Mouse (Mus musculus): ENCODE data around the gene Ccdc93. TPM values are rescaled to one million over a fixed set of nuclear protein-coding genes. Genes with fewer than 3 reads are reported as not detected.

Ccdc93 gene
- total RNA-seq, 2 experiments from 2014 or later, result 1.9 to 6.3 TPM

DNA sequence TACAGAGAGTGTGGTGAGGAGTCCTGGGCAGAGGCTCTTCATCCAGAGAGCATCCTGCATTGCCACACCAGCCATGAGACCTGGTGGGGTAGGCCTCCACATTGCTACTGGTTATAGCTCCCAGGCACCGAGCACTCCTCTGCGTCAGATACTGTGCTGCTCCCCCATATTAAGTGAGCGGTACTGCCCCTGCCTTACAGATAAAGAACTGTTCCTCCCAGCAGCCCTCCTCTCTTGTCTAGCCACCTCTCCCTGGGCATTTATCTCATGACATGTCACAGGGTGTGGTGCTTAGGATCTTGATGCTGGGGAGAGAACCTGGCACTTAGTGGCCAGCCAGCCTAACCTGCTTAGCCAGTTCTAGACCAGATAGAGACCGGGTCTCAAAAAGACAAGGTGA lies 66.2 kb downstream of the Ccdc93 start:
- peak; percentile 46; the same call in 1 of the 2 replicates for ATAC-seq (replicated peaks; ENCODE audit: low FRiP score, poor library complexity, severe bottlenecking)

DNA sequence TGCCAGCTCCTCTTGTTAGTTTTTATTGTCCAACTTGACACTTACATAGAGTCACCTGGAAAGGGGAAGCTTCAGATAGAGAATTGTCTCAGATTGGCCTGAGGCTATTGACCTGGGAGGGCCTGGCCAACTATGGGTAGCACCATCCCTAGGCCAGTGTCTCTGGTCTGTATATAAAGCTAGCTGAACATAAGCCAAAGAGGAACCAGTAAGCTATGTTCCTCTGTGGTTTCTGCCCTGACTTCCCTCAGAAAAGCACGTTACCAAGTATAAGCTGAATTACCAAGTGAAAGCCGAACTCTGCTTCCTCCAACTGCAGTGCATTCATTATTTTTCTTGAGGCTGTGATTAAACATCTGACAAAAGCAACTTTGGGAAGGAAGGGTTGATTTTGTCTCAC lies 77.9 kb downstream of the Ccdc93 start:
- no peak for ATAC-seq (replicated peaks; ENCODE audit: low FRiP score, poor library complexity, severe bottlenecking)

DNA sequence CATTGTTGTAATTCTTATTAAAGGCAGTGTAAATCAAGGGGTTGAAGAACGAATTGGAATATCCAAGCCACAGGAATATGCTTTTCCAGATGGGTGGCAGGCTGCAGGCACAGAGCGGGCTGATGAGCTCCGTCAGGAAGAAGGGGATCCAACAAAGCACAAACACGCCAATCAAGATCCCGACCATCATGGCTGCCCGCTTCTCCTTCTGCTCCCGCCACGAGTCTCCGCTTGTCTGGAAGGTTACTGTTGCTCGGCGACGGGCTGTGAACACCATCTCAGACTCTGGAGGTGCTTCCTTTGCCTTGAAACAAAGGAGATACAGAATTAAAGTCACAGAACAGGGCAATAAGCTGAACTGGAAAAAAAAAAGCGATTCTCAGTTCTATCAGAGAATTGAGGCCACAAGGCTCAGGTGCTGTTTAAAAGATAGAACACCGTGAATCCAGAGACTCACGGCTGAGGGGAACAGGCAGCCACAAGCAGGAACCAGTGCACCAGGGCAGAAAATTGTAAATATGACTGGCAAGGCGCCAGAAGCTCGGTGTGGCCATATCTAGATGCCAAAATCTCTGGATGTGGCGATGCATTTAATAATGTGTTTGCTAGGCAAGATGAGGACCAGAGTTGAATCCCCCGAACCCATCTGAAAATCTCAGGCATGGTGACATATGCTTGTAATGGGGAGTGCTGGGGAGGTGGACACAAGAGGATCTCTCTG lies 79.7 kb downstream of the Ccdc93 start:
- ATAC-seq (replicated peaks; ENCODE audit: low FRiP score, poor library complexity, severe bottlenecking), result no peak

DNA sequence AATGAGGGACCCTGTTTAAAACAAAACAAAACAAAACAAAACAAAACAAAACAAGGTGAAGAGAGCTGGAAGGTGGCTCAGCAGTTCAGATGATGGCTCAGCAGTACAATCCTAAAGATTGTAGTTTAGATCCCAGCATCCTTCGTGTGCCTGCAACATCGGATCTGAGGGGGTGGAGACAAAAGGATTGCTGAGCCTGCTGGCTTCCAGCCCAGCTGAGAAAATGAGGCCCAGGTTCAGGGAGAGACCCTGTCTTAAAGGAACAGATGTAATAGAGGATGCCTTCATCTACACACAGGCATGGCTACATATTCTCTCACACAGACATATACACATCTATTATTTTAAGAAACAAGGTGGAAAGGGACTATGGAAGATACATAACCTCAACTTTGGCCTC lies 80.3 kb downstream of the Ccdc93 start:
- no peak for ATAC-seq (replicated peaks; ENCODE audit: low FRiP score, poor library complexity, severe bottlenecking)

DNA sequence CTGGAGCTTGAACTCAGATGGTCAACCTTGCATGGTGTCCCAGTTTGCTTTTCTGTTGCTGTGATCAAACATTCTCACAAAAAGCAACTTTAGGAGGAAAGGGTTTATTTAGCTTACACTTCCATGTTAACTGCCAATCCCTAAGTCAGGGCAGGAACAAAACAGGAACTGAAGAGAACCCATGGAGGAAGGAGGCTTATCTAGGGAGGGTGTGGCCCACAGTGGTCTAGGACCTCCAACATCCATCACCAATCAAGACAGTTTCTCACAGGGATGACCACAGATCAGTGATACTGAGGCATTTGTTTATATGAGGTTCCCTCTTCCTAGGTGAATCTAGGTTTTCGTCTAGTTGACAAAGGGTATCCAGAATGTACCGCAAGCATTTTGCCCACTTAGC lies 81.1 kb downstream of the Ccdc93 start:
- ATAC-seq (replicated peaks; ENCODE audit: low FRiP score, poor library complexity, severe bottlenecking), result no peak

DNA sequence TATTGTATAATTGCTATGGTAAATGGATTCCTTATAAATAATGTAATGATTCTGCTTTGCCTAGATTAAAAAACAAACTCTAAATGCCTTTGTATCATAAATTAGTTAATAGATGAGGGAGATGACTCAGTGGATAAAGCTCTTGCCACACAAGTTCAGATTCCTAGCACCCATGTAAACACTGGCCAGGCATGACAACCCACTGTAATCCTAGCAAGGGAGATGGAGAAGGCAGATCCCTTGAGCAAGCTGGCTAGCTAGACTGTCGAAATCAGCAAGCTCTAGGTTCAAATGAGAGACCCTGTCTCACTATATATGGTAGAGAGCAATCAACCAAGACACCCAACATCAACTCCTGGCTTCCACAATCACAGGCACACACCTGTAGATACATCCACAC lies 87.8 kb downstream of the Ccdc93 start:
- no peak for ATAC-seq (replicated peaks; ENCODE audit: low FRiP score, poor library complexity, severe bottlenecking)

DNA sequence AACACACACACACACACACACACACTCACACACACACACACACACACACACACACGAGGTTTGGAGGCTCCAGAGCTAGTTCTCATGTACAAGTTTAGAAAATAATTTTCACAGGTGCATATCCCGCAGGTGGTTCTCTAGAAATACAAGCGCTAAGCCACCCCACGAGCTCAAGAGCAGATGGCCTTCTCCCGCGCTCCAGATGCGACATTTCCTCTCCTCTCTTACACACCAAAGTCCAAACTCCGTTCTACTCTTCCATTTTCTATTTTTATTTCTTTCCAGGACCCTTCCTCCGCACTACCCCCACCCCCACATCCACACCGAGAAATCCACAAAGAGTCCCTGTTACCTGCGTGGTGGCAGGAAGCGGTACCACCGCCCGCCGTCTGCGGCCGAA lies 96.2 kb downstream of the Ccdc93 start:
- no peak for ATAC-seq (replicated peaks; ENCODE audit: low FRiP score, poor library complexity, severe bottlenecking)

DNA sequence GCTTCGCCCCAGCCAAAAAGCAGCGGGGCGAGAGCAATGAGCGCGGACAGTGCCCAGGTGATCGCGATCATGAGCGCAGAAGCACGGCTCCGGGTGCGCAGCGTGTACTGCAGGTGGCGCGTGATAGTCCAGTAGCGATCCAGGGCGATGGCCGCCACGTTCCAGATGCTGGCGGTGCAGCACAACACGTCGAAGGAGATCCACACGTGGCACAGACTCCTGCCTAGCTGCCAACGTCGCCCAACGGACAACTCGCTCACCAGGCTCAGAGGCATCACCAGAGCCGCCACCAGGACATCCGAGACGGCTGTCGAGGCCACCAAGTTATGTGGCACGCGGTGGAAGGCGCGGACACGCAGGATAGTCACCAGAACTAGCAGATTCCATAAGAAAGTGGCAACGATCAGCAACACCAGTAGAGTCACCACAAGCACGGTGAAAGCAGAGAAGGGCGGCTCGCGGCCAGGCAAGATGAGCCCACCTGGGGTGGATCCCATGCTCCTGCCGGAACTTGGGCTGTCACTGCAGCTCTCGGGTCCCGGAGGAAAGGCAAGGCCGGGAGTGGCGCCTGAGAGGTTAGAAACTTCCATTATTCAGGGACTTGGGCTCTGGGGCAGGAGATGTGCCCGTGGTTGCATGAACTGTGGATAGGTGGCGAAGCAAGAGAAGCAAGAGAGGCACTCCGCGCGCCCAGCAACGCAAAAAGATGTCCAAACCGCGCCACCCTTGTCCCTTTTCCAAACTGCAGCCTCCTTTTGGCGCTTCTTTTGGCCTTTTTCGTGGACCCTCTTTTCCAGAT lies 97.0 kb downstream of the Ccdc93 start:
- ATAC-seq (replicated peaks; ENCODE audit: low FRiP score, poor library complexity, severe bottlenecking), result no peak

DNA sequence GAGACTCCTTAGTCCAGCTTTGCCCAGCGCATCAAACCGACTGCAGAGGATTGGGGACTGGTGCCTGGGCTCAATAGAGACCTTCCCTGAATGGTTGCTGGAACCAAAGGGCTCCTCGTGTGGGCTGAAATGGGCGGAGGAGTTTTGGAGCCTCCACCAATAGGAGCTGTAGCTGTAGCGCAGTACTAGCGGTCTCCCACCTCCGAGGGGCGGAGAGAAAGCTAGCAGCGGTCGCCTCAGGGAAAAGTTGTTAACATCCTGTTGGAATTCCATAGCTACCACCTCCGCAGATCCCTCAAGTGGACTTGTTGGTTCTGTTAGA lies 97.5 kb downstream of the Ccdc93 start, which contains the start of gene Htr5b:
Gene Htr5b, minus strand, starts transcription at position 67 of the 322 bp plus-strand sequence.
- ATAC-seq (replicated peaks; ENCODE audit: low FRiP score, poor library complexity, severe bottlenecking), result no peak

DNA sequence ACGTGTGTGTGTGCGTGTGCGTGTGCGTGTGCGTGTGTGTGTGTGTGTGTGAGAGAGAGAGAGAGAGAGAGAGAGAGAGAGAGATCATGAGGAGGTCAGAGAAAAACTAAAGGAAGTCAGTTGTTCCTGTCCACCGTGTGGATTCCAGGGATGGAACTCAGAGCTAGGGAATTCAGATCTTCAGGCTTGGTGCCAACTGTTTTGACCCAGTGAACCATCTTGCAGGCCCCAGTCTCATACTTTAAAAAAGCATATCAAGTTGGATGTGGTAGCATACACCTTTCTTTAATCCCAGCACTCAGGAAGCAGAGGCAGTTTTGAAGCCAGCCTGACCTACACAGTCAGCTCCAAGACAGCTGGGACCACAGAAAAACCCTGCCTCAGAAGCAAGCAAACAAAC lies 98.4 kb downstream of the Ccdc93 start:
- ATAC-seq (replicated peaks; ENCODE audit: low FRiP score, poor library complexity, severe bottlenecking), result no peak

DNA sequence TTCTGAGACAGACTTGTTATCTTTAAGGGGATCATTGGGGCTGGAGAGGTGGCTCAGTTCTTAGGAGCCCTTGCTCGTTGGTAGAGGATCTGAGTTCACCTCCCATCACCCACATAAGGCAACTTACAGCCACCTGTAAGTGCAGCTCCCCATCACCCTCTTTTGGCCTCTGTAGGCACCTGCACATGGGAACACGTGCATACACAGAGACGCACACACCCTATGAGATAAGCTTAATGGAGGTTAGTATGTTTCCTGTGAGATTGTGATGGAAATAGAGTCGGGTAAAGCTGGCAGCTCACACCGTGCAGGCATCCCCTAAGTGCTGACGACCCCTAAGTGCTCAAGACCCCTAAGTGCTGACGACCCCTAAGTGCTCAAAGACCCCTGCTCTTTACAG lies 100.6 kb downstream of the Ccdc93 start:
- no peak for ATAC-seq (replicated peaks; ENCODE audit: low FRiP score, poor library complexity, severe bottlenecking)

DNA sequence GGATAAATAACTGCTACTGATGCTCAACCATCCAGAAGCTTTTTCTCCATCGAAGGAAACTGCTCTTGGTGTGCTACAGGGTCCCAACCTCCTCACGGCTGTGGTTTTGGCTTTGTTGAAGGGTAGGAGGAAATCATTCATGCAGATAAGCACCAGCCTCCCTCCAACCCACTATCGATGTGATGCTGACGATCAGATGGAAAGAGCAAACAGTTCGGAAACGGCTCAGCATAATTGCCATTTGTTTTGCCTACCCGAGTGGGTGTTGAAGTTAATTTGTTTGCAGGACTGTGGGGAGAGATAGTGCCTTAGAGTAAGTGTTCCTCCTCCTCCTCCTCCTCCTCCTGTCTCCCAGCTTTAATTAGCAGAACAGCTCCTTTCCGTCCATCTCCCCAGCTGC lies 109.5 kb downstream of the Ccdc93 start:
- no peak for ATAC-seq (replicated peaks; ENCODE audit: low FRiP score, poor library complexity, severe bottlenecking)

DNA sequence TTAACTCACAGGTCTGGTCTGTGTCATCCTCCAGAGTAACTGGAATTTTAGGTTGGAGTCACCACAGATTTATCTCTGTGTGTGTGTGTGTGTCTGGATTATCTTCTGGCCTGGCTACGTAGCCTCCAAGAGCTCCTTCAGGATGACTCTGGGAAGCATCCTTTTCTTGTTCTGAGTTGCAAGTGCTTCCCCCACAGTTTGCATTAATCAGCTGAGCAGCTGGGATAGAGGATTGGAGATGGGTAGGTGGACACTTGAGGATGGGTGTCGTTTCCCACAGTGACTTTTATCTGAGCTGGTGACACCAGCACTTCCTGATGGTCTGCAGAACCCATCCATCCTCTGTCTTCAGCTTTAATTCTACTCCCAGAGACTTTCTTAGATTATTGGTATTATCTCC lies 116.0 kb downstream of the Ccdc93 start:
- no peak for ATAC-seq (replicated peaks; ENCODE audit: low FRiP score, poor library complexity, severe bottlenecking)

DNA sequence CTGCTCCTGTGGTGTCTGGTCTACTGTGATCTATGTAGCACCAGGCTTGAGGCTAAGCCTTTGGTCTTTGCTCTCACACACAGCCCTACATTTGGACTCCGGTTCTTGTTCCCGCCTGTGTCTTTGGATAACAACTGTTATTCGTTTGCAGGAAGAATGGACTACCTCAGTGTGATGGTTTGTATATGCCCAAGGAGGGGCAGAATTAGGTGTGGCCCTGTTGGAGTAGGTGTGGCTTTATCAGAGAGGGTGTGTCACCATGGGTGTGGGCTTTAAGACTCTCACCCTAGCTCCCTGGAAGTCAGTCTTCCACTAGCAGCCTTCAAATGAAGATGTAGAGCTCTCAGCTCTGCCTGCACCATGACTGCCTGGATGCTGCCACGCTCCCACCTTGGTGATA lies 117.8 kb downstream of the Ccdc93 start:
- no peak for ATAC-seq (replicated peaks; ENCODE audit: low FRiP score, poor library complexity, severe bottlenecking)

DNA sequence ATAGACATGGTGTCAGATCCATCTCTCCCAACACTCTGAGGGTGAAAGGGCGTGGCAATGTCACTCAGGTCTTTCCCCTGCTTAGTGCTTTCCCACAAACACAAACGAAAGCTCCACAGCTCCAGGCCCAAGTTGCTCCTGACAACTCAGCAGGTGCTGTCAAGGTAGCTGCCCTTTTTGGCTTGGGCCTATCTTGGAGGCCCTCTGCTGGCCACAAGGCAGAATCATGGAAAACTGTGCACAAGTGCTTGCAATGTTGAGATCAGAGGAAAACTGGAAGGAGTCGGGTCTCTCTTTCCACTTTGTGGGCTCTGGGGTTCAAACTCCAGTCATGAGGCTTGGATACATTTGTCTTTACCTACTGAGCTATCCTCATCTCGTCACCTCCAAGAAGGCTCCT lies 118.6 kb downstream of the Ccdc93 start:
- no peak for ATAC-seq (replicated peaks; ENCODE audit: low FRiP score, poor library complexity, severe bottlenecking)

DNA sequence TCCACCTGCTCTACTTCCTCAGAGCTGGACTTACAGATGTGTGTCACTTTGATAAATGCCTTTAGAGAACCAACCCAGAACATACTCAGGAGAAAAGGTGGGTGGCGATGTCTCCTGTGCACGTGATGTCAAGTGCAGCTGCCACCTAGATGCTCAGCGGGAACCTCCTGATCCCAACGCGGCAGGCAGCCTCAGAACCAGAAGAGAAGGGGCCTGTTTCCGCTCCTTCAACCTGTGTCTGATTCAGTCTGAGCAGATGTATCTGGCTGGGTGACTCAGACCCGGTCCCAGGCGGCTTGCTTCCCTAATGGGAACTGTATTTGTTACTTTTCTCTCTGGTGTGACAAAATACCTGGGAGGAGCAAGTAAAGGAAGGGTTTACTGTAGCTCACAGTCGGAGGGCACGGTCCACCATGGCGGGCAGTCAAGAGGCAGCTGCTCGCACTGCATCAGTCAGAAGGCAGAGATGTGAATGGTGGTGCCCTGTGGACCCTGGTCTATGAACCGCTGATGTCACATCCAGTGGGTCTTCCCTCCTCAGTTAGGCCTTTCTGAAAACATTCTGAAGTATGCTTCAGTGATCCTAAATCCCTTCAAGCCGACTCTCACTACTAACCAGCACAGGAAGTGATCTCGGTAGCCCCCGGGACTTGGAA lies 120.1 kb downstream of the Ccdc93 start:
- ATAC-seq (replicated peaks; ENCODE audit: low FRiP score, poor library complexity, severe bottlenecking), result no peak

DNA sequence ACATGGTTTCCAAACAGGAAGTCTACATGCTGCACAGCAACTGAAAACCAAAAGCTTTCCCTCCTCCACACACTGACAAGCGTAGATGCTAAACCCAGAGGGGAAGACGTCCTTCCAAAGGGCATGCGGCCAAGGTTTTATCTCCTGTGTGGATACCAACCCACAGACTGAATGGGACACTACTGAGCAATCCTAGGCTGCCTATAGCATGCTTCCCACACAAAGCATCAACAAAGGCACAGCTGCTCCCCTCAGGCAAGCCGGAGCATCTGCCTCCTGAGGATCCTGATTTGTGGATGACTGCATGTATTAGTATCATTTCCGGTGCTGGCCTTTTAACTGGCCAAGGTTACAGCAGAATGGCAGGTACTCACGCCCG lies 120.6 kb downstream of the Ccdc93 start:
- no peak for ATAC-seq (replicated peaks; ENCODE audit: low FRiP score, poor library complexity, severe bottlenecking)
